Mouse (Mus musculus) kidney, adult 8-10 months (tissue): ENCODE results near the gene Ugt1a2.

Experiments
- DNase-seq, 2 experiments: peaks; one replicate each; pipeline ENCODE4 v3.0.0; 2022

Gene Ugt1a2

GRCm38 (mm10) chr1:88259643-88260024 lies 59.2 kb downstream of the Ugt1a2 start:
- DNase-seq = no peak

DNA sequence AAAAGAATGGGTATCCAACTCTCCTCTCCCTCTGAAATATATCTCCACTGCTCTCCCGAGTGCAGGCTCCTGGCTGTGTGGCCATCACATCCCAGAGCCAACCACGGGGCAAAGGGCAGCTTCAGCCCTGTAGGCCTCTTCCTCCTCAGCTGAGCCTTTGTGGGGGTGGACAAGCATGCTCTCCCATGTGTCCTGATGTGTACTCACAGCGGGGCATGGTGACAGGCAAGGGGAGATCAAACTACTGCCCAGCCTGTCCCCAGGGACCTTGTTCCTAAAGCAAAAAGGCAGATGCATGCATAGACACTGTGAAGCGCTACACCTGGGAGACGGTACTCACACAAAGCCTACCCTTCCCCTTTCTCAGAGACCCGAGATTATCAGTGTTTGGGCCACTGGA lies 59.7 kb downstream of the Ugt1a2 start:
- DNase-seq = peak; percentile 58 to 66

DNA sequence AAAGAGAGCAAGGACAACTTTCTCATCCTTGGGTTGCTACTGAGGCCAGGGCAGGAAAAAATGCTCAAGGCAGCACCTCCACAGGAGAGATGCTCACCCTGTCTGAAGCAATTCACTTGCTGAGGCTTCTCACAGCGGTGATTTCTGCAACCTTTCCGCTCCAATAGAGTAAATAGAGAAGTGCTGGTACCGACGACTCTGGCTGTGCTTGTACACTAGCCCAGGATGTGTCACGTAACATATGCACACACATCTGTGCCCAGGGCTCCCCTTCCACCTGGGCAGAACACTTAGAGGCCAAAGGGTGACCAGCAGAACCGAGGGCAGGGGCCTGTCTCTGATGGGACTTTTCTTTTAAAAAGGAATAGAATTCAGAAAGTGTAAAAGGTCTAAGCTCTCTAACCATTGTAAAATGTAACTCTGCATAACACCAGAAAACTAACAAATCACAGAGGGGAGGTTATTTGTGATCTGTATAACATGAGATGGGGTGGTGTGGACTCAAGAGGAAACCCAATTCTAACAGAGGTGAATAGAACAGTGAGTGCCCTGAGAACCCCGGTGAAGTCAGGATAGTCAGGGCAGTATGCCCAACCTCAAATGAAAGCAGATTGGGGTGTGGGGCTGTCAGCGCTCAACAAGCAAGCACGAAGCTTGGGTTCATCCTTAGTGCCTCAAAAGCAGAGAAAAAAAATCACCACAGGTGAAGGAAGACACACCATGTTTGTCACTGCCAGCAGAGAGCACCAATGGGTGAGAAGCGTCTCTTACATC lies 60.4 kb downstream of the Ugt1a2 start:
- DNase-seq = no peak

- no peak for DNase-seq
Observed at GRCm38 (mm10) chr1:88261706-88262105, 61.3 kb downstream of the Ugt1a2 start.

DNA sequence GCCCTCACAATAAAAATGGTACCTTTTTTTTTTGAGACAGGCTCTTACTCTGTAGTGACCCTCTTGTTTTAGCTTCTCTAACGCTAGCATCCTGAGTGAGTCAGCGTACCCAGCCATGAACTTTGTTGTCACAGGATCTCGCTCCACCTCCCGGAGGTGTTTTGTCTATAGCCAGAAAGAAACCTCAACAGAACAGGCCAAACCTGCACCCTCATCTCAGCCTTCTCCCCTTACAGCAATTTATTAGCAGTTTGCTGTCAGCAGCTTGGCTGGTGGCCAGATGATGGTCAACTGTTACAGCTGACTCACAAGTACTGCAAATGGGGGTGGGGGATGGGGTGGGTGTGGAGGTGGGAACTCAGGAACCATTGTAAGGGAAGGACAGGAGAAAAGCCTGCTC lies 61.9 kb downstream of the Ugt1a2 start:
- peak in 1 of 2 experiments; percentile 60 for DNase-seq

- no peak for DNase-seq
Observed at GRCm38 (mm10) chr1:88262961-88263360, 62.6 kb downstream of the Ugt1a2 start.

- DNase-seq = no peak
Observed at GRCm38 (mm10) chr1:88263778-88264177, 63.4 kb downstream of the Ugt1a2 start.

DNA sequence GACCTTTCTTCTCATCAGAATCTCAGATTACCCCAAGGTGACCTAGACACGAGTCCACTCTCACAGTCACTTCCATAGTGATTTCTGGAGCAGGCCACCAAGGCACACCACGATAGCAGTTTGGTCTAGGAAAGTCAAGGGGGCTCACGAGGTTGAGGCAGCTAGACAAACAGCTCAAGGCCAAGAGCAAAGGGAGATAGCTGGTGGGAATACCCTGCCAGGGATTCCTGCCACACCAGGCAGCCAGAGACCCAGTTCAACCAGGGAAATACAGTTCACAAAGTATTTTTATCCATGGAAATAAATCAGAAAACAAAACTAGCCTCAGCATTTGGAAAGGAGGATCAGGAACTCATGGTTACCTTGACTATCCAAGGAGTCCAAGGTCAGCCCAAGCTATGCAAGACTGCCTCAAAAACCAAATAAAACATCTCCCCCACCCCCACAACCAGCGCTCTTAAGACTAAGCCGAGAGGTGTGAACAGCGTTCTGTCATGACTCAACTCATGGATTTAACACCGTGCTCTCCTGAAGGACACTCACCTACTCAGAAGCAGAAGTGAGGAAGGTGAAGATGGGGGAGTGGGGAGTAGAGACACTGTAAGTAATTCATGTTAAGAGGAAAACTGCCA lies 64.0 kb downstream of the Ugt1a2 start:
- no peak for DNase-seq

GRCm38 (mm10) chr1:88264869-88265240 lies 64.5 kb downstream of the Ugt1a2 start:
- no peak for DNase-seq

DNA sequence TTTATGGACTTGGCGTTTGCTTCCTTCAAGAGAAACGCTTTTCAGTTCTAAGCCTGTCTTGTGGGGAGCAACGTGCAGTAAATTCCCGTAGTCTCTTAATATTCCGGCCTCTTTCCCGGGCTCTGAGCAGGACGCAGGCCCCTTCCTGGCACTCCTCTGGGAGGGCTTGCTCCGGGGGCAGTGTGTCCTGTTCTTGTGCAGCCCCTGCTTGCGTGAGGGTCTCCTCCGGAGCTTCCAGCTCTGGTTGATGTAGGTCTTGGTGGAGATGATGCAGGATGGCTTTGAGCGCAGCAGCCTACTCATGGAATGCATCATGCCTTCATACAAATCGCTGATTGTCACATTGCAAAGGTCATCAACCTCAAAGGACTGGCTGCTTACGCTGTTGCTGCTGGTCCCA lies 65.7 kb downstream of the Ugt1a2 start:
- DNase-seq = no peak

- DNase-seq = no peak
Observed at GRCm38 (mm10) chr1:88267489-88267888, 67.1 kb downstream of the Ugt1a2 start.

- no peak for DNase-seq
Observed at GRCm38 (mm10) chr1:88268070-88268469, 67.7 kb downstream of the Ugt1a2 start.
